Mouse (Mus musculus): Measurements from ENCODE around the gene Mrm1. TPM values are rescaled to one million over a fixed set of nuclear protein-coding genes. Genes with fewer than 3 reads are reported as not detected.
A peak's percentile ranks its signal among the peaks of the same experiment; 100 is the strongest.

Gene Mrm1
- polyA plus RNA-seq, 1 experiment from 2014 or later: 14.5 TPM

- Histone ChIP-seq H3K4me3 (replicated peaks) (0 out of 2 replicates have a peak overlapping the region, but pooled peaks have one; percentile 7), H3K27ac (no peak overlapping the region), H3K9me3 (no peaks in the 10 kb centered on the region), H3K4me2 (peak overlapping the region; percentile 40), H3K9ac (no peak overlapping the region), H3K36me3 (no peaks in the 10 kb centered on the region), H3K4me1 (peaks cover 11% of the 10 kb centered on the region), H3K27me3 (replicated peaks) (no peaks in the 10 kb centered on the region)
- ATAC-seq (ENCODE audit: insufficient read depth, low FRiP score, low read depth): peak; percentile 27; the same call in 1 of the 2 replicates
- WGBS: 25% methylated on average over 8 of the region's 8 CpGs
Observed at GRCm38 (mm10) chr11:84764116-84764515, 55.2 kb downstream of the Mrm1 start.

Other genes with a start within 250 kb of the Mrm1 start
- 32.0 and 38.2 TPM in 2 replicates for gene Dhrs11, start 9.5 kb upstream of the Mrm1 start, polyA plus RNA-seq (2015; fragmentation: Nextera tagmentation; extraction: Ambion mirVana)
- gene Ggnbp2, start 51.3 kb upstream of the Mrm1 start, polyA plus RNA-seq (2015; fragmentation: Nextera tagmentation; extraction: Ambion mirVana): 69.8 and 76.7 TPM in 2 replicates
- 6.8 and 7.8 TPM in 2 replicates for gene Myo19, start 60.6 kb upstream of the Mrm1 start, polyA plus RNA-seq (2015; fragmentation: Nextera tagmentation; extraction: Ambion mirVana)
- 2.9 and 3.5 TPM in 2 replicates for gene Pigw, start 60.8 kb upstream of the Mrm1 start, polyA plus RNA-seq (2015; fragmentation: Nextera tagmentation; extraction: Ambion mirVana)
- gene Znhit3, start 96.9 kb upstream of the Mrm1 start, polyA plus RNA-seq (2015; fragmentation: Nextera tagmentation; extraction: Ambion mirVana): 52.9 and 56.9 TPM in 2 replicates
- 0.49 and 0.51 TPM in 2 replicates for gene Car4, start 138.3 kb upstream of the Mrm1 start, polyA plus RNA-seq (2015; fragmentation: Nextera tagmentation; extraction: Ambion mirVana)